In genomic region chr15:102362648-102363047, GRCm38 (mm10) we compare ENCODE assay signal across 8 mouse cellular contexts. TPM values are rescaled to one million over a fixed set of nuclear protein-coding genes. Genes with fewer than 3 reads are reported as not detected.
DNase-seq lines count a peak whose midpoint lies in the region; ATAC-seq lines count a peak whose summit lies in the region.

No protein-coding gene starts in this region.

- H3K9ac ChIP-seq in heart, embryonic 13.5 days, result peak overlapping the region; percentile 77
- no peak overlapping the region for H3K9ac ChIP-seq in hindbrain, embryonic 15.5 days

- peaks cover 41% of the 10 kb centered on the region for H3K4me1 ChIP-seq in heart, embryonic 13.5 days
- H3K4me1 ChIP-seq in hindbrain, embryonic 15.5 days (replicated peaks), result peaks cover 25% of the 10 kb centered on the region
- peaks cover 72% of the 10 kb centered on the region for H3K4me1 ChIP-seq in megakaryocyte, embryonic 14.5 days

- 6% methylated on average over 13 of the region's 14 CpGs for WGBS in heart, embryonic 13.5 days
- WGBS in hindbrain, embryonic 15.5 days, result 12% methylated on average over 14 of the region's 14 CpGs

- H3K9me3 ChIP-seq in heart, embryonic 13.5 days, result no peaks in the 10 kb centered on the region
- no peaks in the 10 kb centered on the region for H3K9me3 ChIP-seq in hindbrain, embryonic 15.5 days
- peaks cover 3% of the 10 kb centered on the region; the same call in 1 of the 2 replicates for H3K9me3 ChIP-seq in megakaryocyte, embryonic 14.5 days

- no peaks in the 10 kb centered on the region for H3K36me3 ChIP-seq in heart, embryonic 13.5 days
- H3K36me3 ChIP-seq in hindbrain, embryonic 15.5 days, result no peaks in the 10 kb centered on the region
- no peaks in the 10 kb centered on the region for H3K36me3 ChIP-seq in megakaryocyte, embryonic 14.5 days (replicated peaks; ENCODE audit: low read length)

- H3K27ac ChIP-seq in heart, embryonic 13.5 days (replicated peaks), result no peak overlapping the region
- no peak overlapping the region for H3K27ac ChIP-seq in hindbrain, embryonic 15.5 days (replicated peaks)

- H3K4me3 ChIP-seq in heart, embryonic 13.5 days, result peak overlapping the region; percentile 34
- H3K4me3 ChIP-seq in hindbrain, embryonic 15.5 days, result no peak overlapping the region
- H3K4me3 ChIP-seq in megakaryocyte, embryonic 14.5 days (replicated peaks), result peak overlapping the region; percentile 75

- no peak for DNase-seq in heart, adult 8-10 months (ENCODE audit: low spot score)
- DNase-seq in adrenal gland, adult 2 months, result no peak
- DNase-seq in ovary, postnatal 36 days (ENCODE audit: low spot score), result no peak
- no peak for DNase-seq in cerebellum, adult 9-10 months

- ATAC-seq in heart, embryonic 13.5 days (ENCODE audit: extremely low read depth, insufficient number of reproducible peaks, low FRiP score, low TSS enrichment), result no peak
- peak; percentile 40 for ATAC-seq in common myeloid progenitor, adult 5-6 weeks (replicated peaks; ENCODE audit: low read depth, poor library complexity, severe bottlenecking)
- no peak for ATAC-seq in hindbrain, embryonic 15.5 days (ENCODE audit: low FRiP score, low read depth)

- H3K27me3 ChIP-seq in heart, embryonic 13.5 days (replicated peaks), result peaks cover 56% of the 10 kb centered on the region
- peaks cover 28% of the 10 kb centered on the region for H3K27me3 ChIP-seq in hindbrain, embryonic 15.5 days
- peaks cover 84% of the 10 kb centered on the region for H3K27me3 ChIP-seq in megakaryocyte, embryonic 14.5 days (replicated peaks)

- H3K4me2 ChIP-seq in heart, embryonic 13.5 days, result peak overlapping the region; percentile 64
- H3K4me2 ChIP-seq in hindbrain, embryonic 15.5 days, result peak overlapping the region; percentile 33; the same call in 1 of the 2 replicates

RNA-seq across cellular contexts. Expression of gene Sp7, which starts 4.3 kb away (rescaled TPM):
- 0.16 and 0.19 TPM in 2 replicates for polyA plus RNA-seq in heart, embryonic 13.5 days (2015; fragmentation: Nextera tagmentation; extraction: Ambion mirVana)
- not detected for total RNA-seq in heart, adult 8-10 months (2022)
- not detected in 2 replicates for total RNA-seq in common myeloid progenitor, adult 5-6 weeks (2017)
- polyA plus RNA-seq in hindbrain, embryonic 15.5 days (2015; fragmentation: Nextera tagmentation; extraction: Ambion mirVana), result 0.57 and 0.71 TPM in 2 replicates
- polyA plus RNA-seq in megakaryocyte, embryonic 14.5 days (2012; ENCODE audit: insufficient read depth, low replicate concordance), result 0.10 TPM in 1 of 2 replicates, not detected in the other
- under 1 TPM; 0.09 to 0.14 TPM for total RNA-seq in adrenal gland, adult 2 months (2021)
- 0.50 and 0.55 TPM in 2 replicates for polyA plus RNA-seq in adrenal gland, adult 2 months (2012; rRNA removed)

RNA-seq across cellular contexts. Expression of gene Aaas, which starts 12.1 kb away (rescaled TPM):
- 54.0 and 58.1 TPM in 2 replicates for polyA plus RNA-seq in heart, embryonic 13.5 days (2015; fragmentation: Nextera tagmentation; extraction: Ambion mirVana)
- 10 to 100 TPM in 3 of 4 experiments, 1 to 10 TPM in 1; 9.8 to 15.0 (median 12.5) TPM for total RNA-seq in heart, adult 8-10 months (2022)
- total RNA-seq in common myeloid progenitor, adult 5-6 weeks (2017), result 111 and 199 TPM in 2 replicates
- 36.8 and 37.9 TPM in 2 replicates for polyA plus RNA-seq in hindbrain, embryonic 15.5 days (2015; fragmentation: Nextera tagmentation; extraction: Ambion mirVana)
- polyA plus RNA-seq in megakaryocyte, embryonic 14.5 days (2012; ENCODE audit: insufficient read depth, low replicate concordance), result 51.2 and 84.3 TPM in 2 replicates
- total RNA-seq in adrenal gland, adult 2 months (2021), result 10 to 100 TPM; 16.8 to 18.1 TPM
- polyA plus RNA-seq in adrenal gland, adult 2 months (2012; rRNA removed), result 44.9 and 46.6 TPM in 2 replicates

RNA-seq across cellular contexts. Expression of gene Myg1, which starts 31.1 kb away (rescaled TPM):
- 60.0 and 65.0 TPM in 2 replicates for polyA plus RNA-seq in heart, embryonic 13.5 days (2015; fragmentation: Nextera tagmentation; extraction: Ambion mirVana)
- 10 to 100 TPM; 23.2 to 24.6 (median 24.5) TPM for total RNA-seq in heart, adult 8-10 months (2022)
- 40.0 and 50.8 TPM in 2 replicates for total RNA-seq in common myeloid progenitor, adult 5-6 weeks (2017)
- polyA plus RNA-seq in hindbrain, embryonic 15.5 days (2015; fragmentation: Nextera tagmentation; extraction: Ambion mirVana), result 92.6 and 94.2 TPM in 2 replicates
- 35.8 and 92.1 TPM in 2 replicates for polyA plus RNA-seq in megakaryocyte, embryonic 14.5 days (2012; ENCODE audit: insufficient read depth, low replicate concordance)
- 10 to 100 TPM; 54.1 to 60.3 TPM for total RNA-seq in adrenal gland, adult 2 months (2021)
- 73.3 and 77.5 TPM in 2 replicates for polyA plus RNA-seq in adrenal gland, adult 2 months (2012; rRNA removed)

RNA-seq across cellular contexts. Expression of gene Pfdn5, which starts 36.7 kb away (rescaled TPM):
- polyA plus RNA-seq in heart, embryonic 13.5 days (2015; fragmentation: Nextera tagmentation; extraction: Ambion mirVana), result 310 and 347 TPM in 2 replicates
- total RNA-seq in heart, adult 8-10 months (2022), result 100 to 1,000 TPM; 300 to 347 (median 339) TPM
- total RNA-seq in common myeloid progenitor, adult 5-6 weeks (2017), result 219 and 289 TPM in 2 replicates
- 460 and 473 TPM in 2 replicates for polyA plus RNA-seq in hindbrain, embryonic 15.5 days (2015; fragmentation: Nextera tagmentation; extraction: Ambion mirVana)
- 5.9 and 58.8 TPM in 2 replicates for polyA plus RNA-seq in megakaryocyte, embryonic 14.5 days (2012; ENCODE audit: insufficient read depth, low replicate concordance)
- 100 to 1,000 TPM; 416 to 441 TPM for total RNA-seq in adrenal gland, adult 2 months (2021)
- polyA plus RNA-seq in adrenal gland, adult 2 months (2012; rRNA removed), result 19.1 and 19.8 TPM in 2 replicates

RNA-seq across cellular contexts. Expression of gene Sp1, which starts 43.3 kb away (rescaled TPM):
- polyA plus RNA-seq in heart, embryonic 13.5 days (2015; fragmentation: Nextera tagmentation; extraction: Ambion mirVana), result 4.3 and 4.6 TPM in 2 replicates
- total RNA-seq in heart, adult 8-10 months (2022), result 10 to 100 TPM; 31.8 to 43.8 (median 38.7) TPM
- total RNA-seq in common myeloid progenitor, adult 5-6 weeks (2017), result 65.3 and 87.3 TPM in 2 replicates
- polyA plus RNA-seq in hindbrain, embryonic 15.5 days (2015; fragmentation: Nextera tagmentation; extraction: Ambion mirVana), result 3.4 and 4.0 TPM in 2 replicates
- 3.9 and 15.5 TPM in 2 replicates for polyA plus RNA-seq in megakaryocyte, embryonic 14.5 days (2012; ENCODE audit: insufficient read depth, low replicate concordance)
- 10 to 100 TPM; 71.7 to 72.1 TPM for total RNA-seq in adrenal gland, adult 2 months (2021)
- polyA plus RNA-seq in adrenal gland, adult 2 months (2012; rRNA removed), result 8.5 and 11.1 TPM in 2 replicates
